Mouse (Mus musculus): Measurements from ENCODE around the gene 3110001I22Rik.

Gene 3110001I22Rik

GRCm38 (mm10) chr16:13716821-13717553 lies 45.3 kb downstream of the 3110001I22Rik start:
- no peak for DNase-seq (ENCODE audit: low spot score)

- no peak for DNase-seq (ENCODE audit: low spot score)
Measured at GRCm38 (mm10) chr16:13722937-13723336, 51.2 kb downstream of the 3110001I22Rik start.

GRCm38 (mm10) chr16:13727811-13728335 lies 56.1 kb downstream of the 3110001I22Rik start:
- DNase-seq (ENCODE audit: low spot score) = no peak
